Mouse (Mus musculus) heart, postnatal 0 days (tissue): ENCODE results near the gene Tmem132b. TPM values are rescaled to one million over a fixed set of nuclear protein-coding genes. Genes with fewer than 3 reads are reported as not detected.

Source experiments
- ATAC-seq: fragments of 200-750 bp; cut with Nextera tagmentation; 2 replicates; pipeline ENCODE4 v1.8.0; 2017; ENCODE audit warnings: low read depth, moderate number of reproducible peaks, moderate library complexity; ENCODE audit not compliant: insufficient read depth
- DNase-seq: peaks from one replicate; pipeline ENCODE4 v3.0.0-alpha.2; 2016; ENCODE audit warnings: low spot score
- H3K27ac ChIP-seq: fragments of 300-500 bp; sonication (generic); 2 replicates; pipeline ENCODE4 v1.5.1; 2014; ENCODE audit warnings: low read depth, mild to moderate bottlenecking
- H3K27me3 ChIP-seq: fragments of 300-500 bp; sonication (generic); 2 replicates; pipeline ENCODE4 v1.6.1; 2014; ENCODE audit warnings: low read length, mixed read lengths; ENCODE audit not compliant: control insufficient read depth, insufficient read depth
- H3K36me3 ChIP-seq: fragments of 300-500 bp; sonication (generic); replicated peaks from 2 replicates; pipeline ENCODE4 v1.6.1; 2014; ENCODE audit warnings: low read length, mixed read lengths; ENCODE audit not compliant: control insufficient read depth, insufficient read depth
- H3K4me1 ChIP-seq: fragments of 300-500 bp; sonication (generic); 2 replicates; pipeline ENCODE4 v1.6.1; 2014; ENCODE audit warnings: antibody characterized with exemption; ENCODE audit not compliant: control insufficient read depth, insufficient read depth
- H3K4me2 ChIP-seq: fragments of 300-500 bp; sonication (generic); 2 replicates; pipeline ENCODE4 v1.6.1; 2014; ENCODE audit warnings: low read depth, mild to moderate bottlenecking, low read length, moderate library complexity
- H3K4me3 ChIP-seq: fragments of 300-500 bp; sonication (generic); 2 replicates; pipeline ENCODE4 v1.5.1; 2014; ENCODE audit warnings: low read depth, low read length
- H3K9ac ChIP-seq: fragments of 300-500 bp; sonication (generic); replicated peaks from 2 replicates; pipeline ENCODE4 v1.6.1; 2014; ENCODE audit warnings: low read depth, low read length, mixed read lengths
- H3K9me3 ChIP-seq: fragments of 300-500 bp; sonication (generic); replicated peaks from 2 replicates; pipeline ENCODE4 v1.6.1; 2016; ENCODE audit warnings: low read length; ENCODE audit not compliant: control insufficient read depth
- CTCF ChIP-seq: IDR thresholded peaks from 2 replicates; pipeline ENCODE4 v1.5.1; 2016; ENCODE audit warnings: antibody characterized with exemption, control low read depth, low read depth
- EP300 ChIP-seq: IDR thresholded peaks from 2 replicates; pipeline ENCODE4 v1.6.1; 2016; ENCODE audit warnings: antibody characterized with exemption, low read depth
- WGBS: fragments of 180-500 bp; shearing (Covaris S2); extraction: QIAGEN DNeasy Blood & Tissue Kit; methylation state at CpG from one replicate; pipeline ENCODE4 v1.1.7; 2014; 5-methylcytosine and 5-hydroxymethylcytosine counted together
- polyA plus RNA-seq: library from polyadenylated mRNA; unstranded; fragments of >200 nt; fragmentation: Nextera tagmentation; extraction: Ambion mirVana; gene quantifications from 2 replicates; pipeline ENCODE4 v1.2.1, GENCODE M21; 2015
- total RNA-seq: library from RNA; depleted of rRNA; stranded (reverse); fragments of >200 nt; gene quantifications from 2 replicates; pipeline ENCODE4 v1.2.3, GENCODE M21; 2014; ENCODE audit warnings: low replicate concordance

Tmem132b gene
- total and polyA plus RNA-seq, 2 experiments from 2014 or later, result 0.04 TPM; not detected in 1

- Histone ChIP-seq H3K9me3 (no peaks in the 10 kb centered on the region), H3K27me3 (no peaks in the 10 kb centered on the region), H3K9ac (no peak overlapping the region), H3K27ac (no peak overlapping the region), H3K4me1 (no peaks in the 10 kb centered on the region), H3K36me3 (no peaks in the 10 kb centered on the region; the same call in none of the 2 replicates), H3K4me3 (no peak overlapping the region), H3K4me2 (no peak overlapping the region)
- ATAC-seq, result no peak
- TF ChIP-seq EP300 (no peak), CTCF (no peak)
- 77% methylated on average over 5 of the region's 5 CpGs for WGBS
- DNase-seq, result no peak
Observed at GRCm38 (mm10) chr5:125493093-125493423, 38.5 kb upstream of the Tmem132b start.

GRCm38 (mm10) chr5:125495655-125496054 is 35.9 kb upstream of the Tmem132b start:
- H3K36me3 ChIP-seq, result no peaks in the 10 kb centered on the region; the same call in 1 of the 2 replicates
- WGBS, result 80% methylated on average over 10 of the region's 10 CpGs
- DNase-seq (no peak), ATAC-seq (no peak)
- H3K4me3 ChIP-seq, result no peak overlapping the region
- H3K27me3 ChIP-seq, result no peaks in the 10 kb centered on the region
- no peak overlapping the region for H3K9ac ChIP-seq
- no peak overlapping the region for H3K4me2 ChIP-seq
- TF ChIP-seq EP300, result no peak
- TF ChIP-seq CTCF, result no peak
- H3K4me1 ChIP-seq, result no peaks in the 10 kb centered on the region
- H3K9me3 ChIP-seq, result no peaks in the 10 kb centered on the region
- H3K27ac ChIP-seq, result no peak overlapping the region

GRCm38 (mm10) chr5:125497821-125498600 is 33.6 kb upstream of the Tmem132b start:
- Histone ChIP-seq H3K9ac (no peak overlapping the region), H3K27me3 (no peaks in the 10 kb centered on the region), H3K36me3 (no peaks in the 10 kb centered on the region; the same call in 1 of the 2 replicates), H3K9me3 (no peaks in the 10 kb centered on the region), H3K27ac (no peak overlapping the region), H3K4me3 (no peak overlapping the region), H3K4me2 (no peak overlapping the region), H3K4me1 (no peaks in the 10 kb centered on the region)
- TF ChIP-seq CTCF (peak; percentile 62), EP300 (no peak)
- WGBS, result 70% methylated on average over 12 of the region's 12 CpGs
- ATAC-seq (peak; percentile 49; the same call in 1 of the 2 replicates), DNase-seq (no peak)

GRCm38 (mm10) chr5:125501505-125501904 is 30.1 kb upstream of the Tmem132b start:
- no peak overlapping the region for H3K9ac ChIP-seq
- no peak for DNase-seq
- no peak overlapping the region for H3K4me2 ChIP-seq
- WGBS, result 91% methylated on average over 6 of the region's 6 CpGs
- no peak for TF ChIP-seq CTCF
- TF ChIP-seq EP300, result no peak
- H3K9me3 ChIP-seq, result no peaks in the 10 kb centered on the region
- ATAC-seq, result no peak
- no peaks in the 10 kb centered on the region for H3K27me3 ChIP-seq
- H3K27ac ChIP-seq, result no peak overlapping the region
- H3K4me1 ChIP-seq, result no peaks in the 10 kb centered on the region
- peaks cover 12% of the 10 kb centered on the region; the same call in 1 of the 2 replicates for H3K36me3 ChIP-seq
- no peak overlapping the region for H3K4me3 ChIP-seq

- Histone ChIP-seq H3K27me3 (no peaks in the 10 kb centered on the region), H3K4me3 (no peak overlapping the region), H3K9me3 (no peaks in the 10 kb centered on the region), H3K9ac (no peak overlapping the region), H3K4me2 (no peak overlapping the region), H3K27ac (no peak overlapping the region), H3K36me3 (peaks cover 12% of the 10 kb centered on the region; the same call in 1 of the 2 replicates), H3K4me1 (no peaks in the 10 kb centered on the region)
- TF ChIP-seq EP300 (no peak), CTCF (no peak)
- no peak for DNase-seq
- 53% methylated on average over 3 of the region's 3 CpGs for WGBS
- no peak for ATAC-seq
Observed at GRCm38 (mm10) chr5:125502186-125502585, 29.4 kb upstream of the Tmem132b start.

GRCm38 (mm10) chr5:125503628-125504027 is 27.9 kb upstream of the Tmem132b start:
- TF ChIP-seq CTCF, result no peak
- TF ChIP-seq EP300, result no peak
- H3K9ac ChIP-seq, result no peak overlapping the region
- no peaks in the 10 kb centered on the region for H3K9me3 ChIP-seq
- DNase-seq (no peak), ATAC-seq (no peak)
- no peak overlapping the region for H3K4me2 ChIP-seq
- WGBS, result 81% methylated on average over 6 of the region's 6 CpGs
- no peak overlapping the region for H3K4me3 ChIP-seq
- H3K27ac ChIP-seq, result no peak overlapping the region
- H3K4me1 ChIP-seq, result no peaks in the 10 kb centered on the region
- H3K27me3 ChIP-seq, result no peaks in the 10 kb centered on the region
- H3K36me3 ChIP-seq, result peaks cover 18% of the 10 kb centered on the region; the same call in 1 of the 2 replicates
